Mouse (Mus musculus) erythroblast, adult 5-6 weeks (primary cell): ENCODE results near the gene Gimap7. TPM values are rescaled to one million over a fixed set of nuclear protein-coding genes. Genes with fewer than 3 reads are reported as not detected.
A peak's percentile ranks its signal among the peaks of the same experiment; 100 is the strongest.
"Not testable (repeated sequence)": the region's sequence is repeated elsewhere in the genome, so short reads cannot be mapped to it uniquely, and the experiment has no call there.

Experiments used
- ATAC-seq: replicated peaks from 2 replicates; pipeline ENCODE4 v1.8.0; 2016; ENCODE audit warnings: moderate number of reproducible peaks, mild to moderate bottlenecking, moderate TSS enrichment, inconsistent platforms; ENCODE audit not compliant: poor library complexity, low FRiP score, severe bottlenecking
- total RNA-seq, 2 experiments: library from RNA; stranded (forward) in 1 of 2; stranded (reverse) in 1 of 2; fragments of 150-400 nt in 1 of 2; fragments of 200-764, 138-1000 nt in 1 of 2; gene quantifications; 2 replicates each; pipeline versions ENCODE4 v1.2.3 to v1.2.4; 2015 to 2017; ENCODE audit warnings: low replicate concordance in 2 of 2

Gimap7 gene
- total RNA-seq (2015; ENCODE audit: low replicate concordance) (not detected in 2 replicates), total RNA-seq (2017; ENCODE audit: low replicate concordance) (2.6 TPM in 1 of 2 replicates, not detected in the other)

DNA sequence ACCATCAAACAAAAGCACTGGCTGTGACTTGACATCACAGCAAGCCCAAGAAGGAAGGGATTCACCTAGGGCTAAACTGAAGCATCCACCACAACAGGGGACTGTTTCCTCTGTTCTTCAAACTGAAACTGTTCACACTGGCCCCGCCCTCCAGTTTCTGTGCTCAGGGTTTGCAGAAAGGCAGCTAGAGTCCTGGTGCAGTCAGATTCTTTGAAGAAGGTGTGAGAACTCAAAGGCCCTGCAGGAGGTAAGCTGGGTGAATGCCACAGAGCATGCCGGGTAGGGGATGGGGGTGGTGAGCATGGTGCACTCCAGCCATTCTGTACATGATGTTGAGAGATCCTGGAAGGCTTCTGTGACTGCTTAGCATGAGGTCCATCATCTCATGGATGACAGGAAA is at the start of gene Gimap7, which contains the start of gene Gm28053:
Gimap7 (plus strand) TSS at position 167 of the 400 bp plus-strand sequence.
Gm28053 (plus strand) TSS at position 153 of the 400 bp plus-strand sequence.
- ATAC-seq, result no peak

DNA sequence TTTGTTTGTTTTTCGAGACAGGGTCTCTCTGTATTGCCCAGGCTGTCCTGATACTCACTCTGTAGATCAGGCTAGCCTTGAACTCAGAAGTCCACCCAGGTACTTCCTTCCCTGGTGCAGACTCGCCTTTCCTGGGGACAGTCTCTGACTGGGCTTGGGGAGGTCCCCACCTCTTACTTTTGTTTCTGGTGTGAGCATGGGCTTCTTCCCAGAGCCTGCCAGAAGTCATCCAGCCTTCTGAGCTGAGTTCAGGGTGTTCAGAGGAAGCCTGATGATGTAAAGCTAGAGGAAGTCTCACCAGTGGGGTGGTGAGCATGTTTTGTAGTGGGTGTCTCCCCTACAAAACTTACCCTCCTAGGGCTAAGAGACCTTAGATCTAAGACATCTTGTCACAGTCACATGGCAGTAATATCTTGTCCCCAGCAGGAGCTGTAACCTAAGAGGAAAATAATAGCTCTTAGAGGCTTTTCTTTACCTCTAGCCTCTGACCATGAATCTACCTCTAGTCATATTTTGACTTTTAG is 48.9 kb upstream of the Gimap7 start:
- no peak for ATAC-seq

DNA sequence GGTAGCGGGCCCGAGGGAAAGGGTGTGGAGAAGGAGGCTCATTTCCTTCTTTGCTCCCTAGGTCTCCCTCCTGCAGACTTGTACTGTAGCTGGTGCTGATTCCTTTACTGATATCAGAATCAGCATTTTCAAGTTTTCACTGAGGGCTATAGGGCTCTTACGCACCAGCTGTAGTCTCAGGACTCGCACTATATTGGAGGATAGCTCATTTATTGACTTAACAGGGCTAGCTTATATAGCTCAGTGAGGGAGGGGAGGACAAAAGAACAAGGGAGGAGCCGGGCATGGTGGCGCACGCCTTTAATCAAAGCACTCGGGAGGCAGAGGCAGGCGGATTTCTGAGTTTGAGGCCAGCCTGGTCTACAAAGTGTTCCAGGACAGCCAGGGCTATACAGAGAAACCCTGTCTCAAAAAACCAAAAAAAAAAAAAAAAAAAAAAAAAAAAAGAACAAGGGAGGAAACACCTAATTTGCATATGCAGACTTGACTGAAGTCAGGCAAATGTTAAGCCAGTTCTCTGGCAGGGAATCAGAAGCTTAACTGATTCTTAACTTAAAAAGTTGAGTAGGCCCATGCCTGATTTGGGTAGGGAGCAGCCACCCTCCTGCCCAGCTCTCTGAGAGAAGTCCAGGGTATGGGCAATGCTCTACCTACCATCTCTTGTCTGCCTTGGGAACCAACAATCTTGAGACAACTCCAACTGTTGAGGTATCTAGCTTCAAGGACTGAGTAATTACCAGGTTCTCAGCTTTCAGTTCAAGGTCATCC is 43.9 kb upstream of the Gimap7 start:
- no peak for ATAC-seq

DNA sequence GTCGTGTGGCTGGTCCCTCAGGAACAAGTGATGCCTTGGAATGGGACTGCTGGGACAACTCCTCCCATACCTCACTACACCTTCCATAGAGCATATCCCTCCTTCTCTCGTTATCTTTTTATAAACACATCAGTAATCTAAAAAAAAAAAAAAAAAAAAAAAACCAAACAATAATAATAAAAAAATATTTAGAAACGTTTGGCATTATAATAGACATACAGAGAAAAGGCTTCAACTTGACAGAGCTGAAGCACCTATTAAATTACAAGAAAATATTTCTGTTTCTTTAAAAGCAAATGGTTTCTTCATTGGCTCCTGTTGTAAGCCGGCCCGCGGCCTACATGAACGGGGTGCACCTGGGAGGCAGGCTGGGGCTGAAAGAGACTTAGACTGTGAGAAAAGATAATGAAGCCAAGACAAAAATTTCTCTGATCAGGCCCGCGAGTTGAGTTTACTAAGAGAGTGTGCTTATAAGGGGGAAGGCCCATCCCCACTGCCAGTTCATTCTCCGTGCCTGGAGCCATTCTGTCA is 43.0 kb upstream of the Gimap7 start:
- ATAC-seq, result no peak

DNA sequence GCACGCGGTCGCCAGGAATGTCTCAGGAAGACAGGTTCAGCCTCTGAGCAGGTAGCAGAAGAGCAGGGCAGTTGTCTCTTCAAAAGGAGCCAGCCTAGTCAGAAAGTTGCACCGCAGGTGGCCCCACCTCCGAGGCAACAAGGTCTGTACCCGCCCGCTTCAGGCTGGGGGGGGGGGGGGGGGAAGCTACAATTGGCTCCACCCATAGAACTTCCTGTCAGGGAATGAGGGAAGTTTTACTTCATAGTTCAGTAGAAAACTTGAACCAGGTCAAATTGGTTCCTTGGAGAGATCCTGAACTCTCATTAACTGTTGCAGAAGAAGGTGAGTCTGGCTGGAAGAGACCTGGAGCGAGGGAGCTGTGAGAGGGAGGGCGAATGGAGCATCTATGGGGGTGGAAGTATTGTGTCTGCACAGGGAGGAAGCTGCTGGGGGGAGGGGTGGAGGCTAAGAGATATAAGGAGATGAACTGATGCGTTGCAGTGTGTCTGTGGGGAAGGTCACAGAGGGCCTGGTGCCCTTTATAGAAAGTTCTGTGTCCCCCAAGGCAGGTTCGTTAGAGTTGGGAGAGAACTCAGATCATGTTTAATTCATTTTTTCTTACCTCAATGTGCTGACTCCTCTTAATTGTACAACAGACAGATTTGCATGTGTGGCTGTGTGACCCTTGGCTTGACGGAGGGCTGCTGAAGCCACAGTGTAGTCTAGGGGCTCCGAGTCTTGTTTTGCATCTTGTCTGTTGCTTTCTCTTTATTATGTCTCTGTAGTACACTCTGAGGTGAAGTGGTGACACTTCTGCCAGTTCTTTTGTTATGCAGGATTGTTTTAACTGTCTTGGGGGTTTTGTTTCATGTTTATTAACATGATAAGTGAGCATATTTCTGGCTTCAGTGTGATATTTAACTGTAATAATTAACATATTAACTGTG is 42.2 kb upstream of the Gimap7 start, which contains the start of gene Gimap9:
Gimap9 (plus strand) TSS at position 199 of the 929 bp plus-strand sequence.
- ATAC-seq, result peak; percentile 60; the same call in 1 of the 2 replicates

DNA sequence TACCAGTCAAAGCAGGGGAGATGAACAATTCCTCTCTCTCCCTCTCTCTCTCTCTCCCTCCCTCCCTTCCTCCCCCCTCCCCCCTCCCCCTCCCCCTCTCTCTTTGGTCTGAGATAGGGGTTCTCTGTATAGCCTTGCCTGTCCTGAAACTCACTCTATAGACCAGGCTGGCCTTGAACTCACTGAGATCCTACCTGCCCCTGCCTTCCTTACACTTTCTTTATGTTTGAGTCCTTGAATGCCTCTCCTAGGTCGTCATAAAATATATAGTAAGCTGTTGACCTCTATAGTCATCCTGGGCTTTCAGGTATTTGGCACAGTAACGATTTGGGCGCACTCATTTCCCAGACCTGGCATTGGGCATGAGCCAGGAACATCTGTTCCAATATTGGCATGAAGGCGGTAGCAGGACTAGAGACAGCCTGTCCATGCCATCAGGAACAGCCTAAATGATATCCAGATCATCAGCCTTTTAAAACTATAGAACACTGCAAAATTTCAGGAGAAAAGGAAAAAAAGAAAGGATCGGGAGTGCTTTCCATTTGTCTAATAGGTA is 41.5 kb upstream of the Gimap7 start:
- no peak for ATAC-seq

DNA sequence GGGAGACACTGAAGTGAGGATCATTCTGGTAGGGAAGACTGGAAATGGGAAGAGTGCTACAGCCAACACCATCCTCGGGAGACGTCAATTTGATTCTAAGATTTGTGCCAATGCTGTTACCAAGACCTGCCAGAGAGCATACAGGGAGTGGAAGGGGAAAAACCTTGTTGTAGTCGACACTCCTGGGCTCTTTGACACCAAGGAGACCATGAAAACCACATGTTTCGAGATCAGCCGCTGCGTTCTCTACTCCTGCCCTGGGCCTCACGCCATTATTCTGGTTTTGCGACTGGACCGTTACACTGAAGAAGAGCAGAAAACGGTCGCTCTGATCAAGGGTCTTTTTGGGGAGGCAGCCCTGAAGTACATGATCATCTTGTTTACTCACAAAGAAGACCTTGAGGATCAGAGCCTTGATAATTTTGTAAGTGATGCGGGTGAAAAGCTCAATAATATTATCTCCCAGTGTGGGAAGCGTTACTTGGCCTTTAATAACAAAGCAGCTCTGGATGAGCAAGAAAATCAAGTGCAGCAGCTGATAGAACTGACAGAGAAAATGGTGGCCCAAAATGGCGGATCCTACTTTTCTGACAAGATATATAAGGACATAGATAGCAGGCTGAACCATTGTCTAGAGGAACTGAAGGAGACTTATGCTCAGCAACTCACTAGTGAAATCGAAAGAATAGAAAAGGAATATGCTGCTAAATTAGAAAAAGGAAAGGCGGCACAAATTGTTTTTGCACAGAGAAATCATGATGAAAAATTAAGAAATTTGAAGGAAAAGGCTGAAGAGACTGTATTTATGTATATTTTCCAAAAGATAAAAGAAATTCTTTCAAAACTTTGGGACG is 40.7 kb upstream of the Gimap7 start:
- no peak for ATAC-seq

DNA sequence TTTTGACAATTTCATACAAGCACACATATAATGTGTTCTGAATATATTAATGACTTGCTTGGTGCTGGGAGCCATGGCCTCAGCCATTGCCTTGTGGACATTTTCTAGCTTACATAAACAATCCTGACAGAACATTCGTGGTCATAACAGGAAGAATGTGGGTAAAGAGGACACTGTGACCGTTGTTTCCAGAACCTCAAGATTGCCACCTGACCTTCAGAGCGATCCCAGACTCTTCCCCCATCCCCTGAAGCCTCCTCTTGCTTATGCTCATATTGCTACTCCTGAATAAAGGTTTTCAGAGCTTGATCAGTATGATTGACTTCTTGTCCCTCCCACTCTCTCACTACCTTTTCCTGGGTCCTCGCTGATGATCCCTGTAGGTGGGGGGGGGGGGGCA is 40.0 kb upstream of the Gimap7 start:
- no peak for ATAC-seq

DNA sequence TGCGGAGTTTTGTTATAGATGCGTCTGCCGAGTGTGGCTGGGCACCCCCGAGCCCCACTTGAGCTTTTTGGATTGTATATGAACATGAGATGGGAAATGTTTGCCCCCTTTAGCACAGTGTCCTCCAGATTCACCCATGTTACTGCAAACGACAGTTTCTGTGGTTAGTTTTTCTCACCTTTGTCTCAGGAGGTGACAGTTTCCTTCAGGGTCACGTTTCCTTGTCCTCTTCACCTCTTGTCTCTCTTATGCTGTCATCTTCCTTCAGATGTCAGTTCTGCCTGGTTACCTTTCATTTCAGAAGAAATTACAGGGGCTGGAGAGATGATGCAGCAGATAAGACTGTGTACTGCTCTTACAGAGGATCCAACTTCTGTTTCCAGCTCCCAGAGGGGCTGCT is 38.7 kb upstream of the Gimap7 start:
- ATAC-seq, result no peak

DNA sequence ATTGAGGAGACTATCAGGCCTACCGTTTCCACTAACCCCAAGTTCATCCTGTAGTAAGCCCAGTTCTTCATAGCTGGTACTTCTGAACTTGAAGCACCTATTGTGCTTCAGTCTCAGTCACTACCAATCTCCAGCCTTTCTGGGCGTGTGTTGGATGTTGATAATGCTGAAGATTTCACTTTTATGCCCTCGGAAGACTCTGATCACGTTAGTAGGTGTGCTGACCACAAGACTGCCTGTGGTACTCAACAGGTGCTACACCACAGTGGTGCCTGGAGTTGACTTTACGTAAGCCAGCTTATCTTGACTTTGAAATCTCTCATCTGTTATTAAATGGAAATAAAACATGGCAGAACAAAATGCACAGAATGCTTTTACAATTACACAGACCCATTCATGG is 38.0 kb upstream of the Gimap7 start:
- ATAC-seq, result no peak

DNA sequence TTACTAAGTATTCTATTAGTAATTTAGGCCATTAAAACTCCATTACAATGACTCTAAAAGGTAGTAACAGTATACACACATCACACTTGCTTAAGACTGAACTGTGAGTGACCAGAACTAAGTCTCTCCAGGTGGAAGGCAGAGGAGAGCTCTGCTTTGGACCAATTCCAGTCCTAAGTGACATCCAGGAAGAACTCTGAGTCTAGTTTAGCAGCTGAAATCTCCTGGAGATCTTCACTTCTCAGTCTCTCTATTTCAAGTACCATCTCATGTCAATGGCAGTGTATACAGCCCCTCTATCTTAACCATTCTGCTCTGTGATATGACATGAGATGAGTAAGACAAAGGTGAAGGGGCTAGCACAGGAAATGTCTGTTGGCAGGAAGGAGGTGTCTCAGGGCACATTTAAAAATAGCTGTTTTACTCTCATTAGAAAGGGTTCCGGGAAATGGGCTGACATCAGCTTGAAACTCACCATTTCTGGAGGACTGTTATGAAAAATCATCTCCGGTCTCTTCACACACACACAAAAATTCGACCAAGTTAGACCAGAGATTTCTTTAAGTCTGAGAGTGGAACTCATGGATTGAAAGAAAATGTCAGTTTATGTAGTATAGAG is 36.8 kb upstream of the Gimap7 start:
- ATAC-seq, result no peak

DNA sequence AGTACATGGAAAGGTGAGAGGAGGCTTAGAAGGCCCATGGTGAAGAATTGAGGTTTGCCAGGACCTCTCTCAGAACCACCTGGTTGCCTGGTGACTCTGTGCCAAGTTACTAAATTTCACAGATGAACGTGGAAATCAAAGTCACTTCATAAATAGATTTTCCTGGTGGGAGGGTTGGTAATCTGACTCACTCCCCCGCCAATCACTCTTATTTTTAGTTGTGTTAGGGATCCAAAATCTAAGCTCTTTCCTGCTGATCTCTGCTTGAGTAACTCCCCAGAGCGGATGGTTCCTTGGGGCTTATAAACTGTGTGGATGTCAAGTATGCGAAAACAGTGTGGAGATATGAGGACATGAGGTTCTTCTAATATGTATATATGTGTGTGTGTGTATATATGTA is 36.1 kb upstream of the Gimap7 start:
- ATAC-seq, result no peak

DNA sequence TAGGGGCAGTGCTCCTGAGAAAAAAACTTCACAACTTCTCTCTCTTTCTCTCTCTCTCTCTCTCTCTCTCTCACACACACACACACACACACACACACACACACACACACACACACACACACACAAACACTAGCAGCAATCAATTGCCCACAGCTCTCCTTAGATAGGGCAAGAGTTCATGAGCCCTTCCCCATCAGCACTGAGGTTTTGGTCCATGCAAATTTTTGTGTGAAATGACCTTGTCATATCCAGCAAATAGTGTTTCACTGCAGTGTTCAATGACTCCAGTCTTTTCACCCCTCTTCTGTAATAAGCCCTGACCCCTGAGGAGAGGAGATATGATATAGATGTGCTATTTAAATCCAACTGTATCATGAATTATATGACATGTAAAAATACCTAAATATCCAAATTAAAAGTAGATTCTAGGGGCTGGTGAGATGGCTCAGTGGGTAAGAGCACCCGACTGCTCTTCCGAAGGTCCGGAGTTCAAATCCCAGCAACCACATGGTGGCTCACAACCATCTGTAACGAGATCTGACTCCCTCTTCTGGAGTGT is 35.1 kb upstream of the Gimap7 start:
- not testable (repeated sequence) for ATAC-seq

DNA sequence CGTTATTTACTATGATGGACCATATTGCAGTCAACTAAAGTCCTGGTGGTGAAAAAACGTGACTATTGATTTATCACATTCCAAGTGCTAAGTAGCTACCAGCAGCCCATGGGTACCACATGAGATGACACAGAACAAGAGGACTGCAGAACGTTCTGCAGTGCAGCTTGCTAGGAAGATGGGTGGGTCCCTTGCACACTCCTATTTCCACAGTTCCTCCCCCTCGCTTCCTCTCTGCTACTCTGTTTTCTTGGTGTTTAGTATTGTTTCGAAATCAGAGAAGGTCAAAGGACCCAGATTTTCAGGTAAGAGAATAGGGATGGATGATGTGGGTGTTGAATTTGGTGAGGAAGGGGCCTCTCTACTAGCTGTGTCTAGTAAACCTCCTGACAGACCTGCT is 34.1 kb upstream of the Gimap7 start, which contains the start of gene Gimap4:
Gimap4 (plus strand) TSS at position 231 of the 400 bp plus-strand sequence.
- ATAC-seq, result no peak

DNA sequence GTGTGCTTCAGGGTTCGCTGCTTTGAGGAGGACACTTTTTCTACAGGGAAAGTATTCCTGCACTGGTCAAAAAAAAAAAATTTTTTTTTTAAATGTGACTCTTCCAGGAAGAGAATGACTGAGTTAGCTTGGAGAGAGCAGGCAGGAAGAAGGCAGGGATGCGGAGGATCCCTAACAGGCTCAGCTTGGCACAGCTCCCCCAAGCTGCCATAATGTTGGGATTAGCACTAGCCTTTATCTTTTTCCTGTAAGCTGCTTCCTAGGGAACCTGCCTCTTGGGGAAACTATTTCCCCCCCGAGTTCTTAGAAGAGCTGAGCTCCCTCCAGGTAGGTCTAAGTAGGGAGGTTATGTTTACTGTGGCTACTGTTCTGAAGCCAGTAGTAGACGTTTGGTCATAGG is 33.6 kb upstream of the Gimap7 start:
- no peak for ATAC-seq

DNA sequence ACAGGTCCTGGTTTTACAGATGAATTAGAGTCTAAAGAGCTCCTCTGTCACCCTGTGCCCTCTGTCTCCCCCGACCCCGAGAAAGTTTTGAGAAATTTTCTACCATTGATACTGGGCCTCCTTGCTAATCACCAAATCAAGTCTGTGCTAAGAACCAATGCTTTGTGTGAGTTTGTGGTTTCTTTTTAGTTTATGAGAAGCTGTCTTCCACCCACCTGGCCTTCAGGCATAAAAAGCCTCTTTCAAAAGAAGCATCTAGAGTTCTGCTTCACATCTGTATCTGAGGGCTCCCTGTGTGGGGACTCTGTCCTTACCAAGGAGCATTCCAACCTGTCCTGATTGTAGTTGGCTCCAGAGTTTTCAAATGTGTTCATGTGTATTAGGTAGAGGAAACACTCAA is 33.2 kb upstream of the Gimap7 start:
- ATAC-seq, result no peak

DNA sequence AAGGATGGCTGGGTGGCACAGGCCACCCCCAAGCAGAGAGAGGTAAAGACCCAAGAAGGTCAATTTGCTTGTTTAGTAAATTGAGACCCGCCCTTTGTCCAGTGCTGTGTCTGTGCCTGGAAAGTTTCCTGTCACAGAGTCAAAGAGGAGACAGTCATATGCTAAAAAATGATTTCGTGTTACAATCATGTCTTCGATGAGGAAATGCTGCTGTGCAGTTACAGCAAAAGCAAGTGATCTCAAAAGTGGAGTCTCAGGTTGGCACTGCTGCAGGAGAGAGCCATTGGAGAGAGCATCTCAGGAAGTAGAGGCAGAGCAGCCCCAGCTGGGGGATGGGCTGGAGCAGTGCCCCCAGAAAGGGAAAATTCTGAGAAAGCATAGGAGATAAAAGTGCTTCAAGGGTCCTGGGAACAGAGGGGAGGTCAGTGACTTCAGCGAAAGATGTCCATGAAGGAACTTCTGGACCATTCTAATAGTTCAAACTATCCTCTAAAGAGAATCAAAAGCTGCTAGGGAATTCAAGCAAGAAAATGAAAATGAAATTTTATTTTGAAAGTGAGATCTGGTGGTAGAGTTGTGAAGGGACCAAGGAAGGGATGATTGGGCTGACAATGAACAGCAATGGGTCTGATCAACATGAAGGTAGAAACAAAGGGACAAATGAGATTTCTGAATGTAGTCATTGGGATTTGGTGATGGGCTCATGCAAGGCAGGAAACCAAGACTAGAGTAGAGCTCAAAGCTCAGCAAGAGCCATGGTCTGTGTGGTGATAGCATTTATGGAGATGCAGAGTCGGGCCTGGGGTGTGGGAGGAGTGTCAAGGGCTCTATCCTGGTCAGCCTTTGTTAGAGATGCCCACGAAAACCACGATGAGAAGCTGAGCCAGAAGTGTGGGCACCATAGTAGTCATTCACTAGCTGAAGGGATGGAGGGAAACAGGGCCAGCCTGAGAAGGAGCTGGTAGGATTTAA is 32.4 kb upstream of the Gimap7 start:
- no peak for ATAC-seq
